Mouse (Mus musculus): ENCODE results near the gene Nt5c2. TPM values are rescaled to one million over a fixed set of nuclear protein-coding genes. Genes with fewer than 3 reads are reported as not detected.
A peak's percentile ranks its signal among the peaks of the same experiment; 100 is the strongest.

Nt5c2 gene
- polyA plus RNA-seq, 1 experiment from 2014 or later, result 69.6 TPM

- 89% methylated on average over 4 of the region's 4 CpGs for WGBS
- Histone ChIP-seq H3K27ac (no peak overlapping the region), H3K36me3 (peaks cover 73% of the 10 kb centered on the region), H3K27me3 (ENCODE audit: insufficient read depth, poor library complexity, severe bottlenecking) (no peaks in the 10 kb centered on the region), H3K9me3 (no peaks in the 10 kb centered on the region), H3K4me3 (no peak overlapping the region), H3K4me1 (replicated peaks) (no peaks in the 10 kb centered on the region)
- DNase-seq (ENCODE audit: low spot score), result no peak
Measured at GRCm38 (mm10) chr19:47034916-47035315, 20.0 kb upstream of the Nt5c2 start.

GRCm38 (mm10) chr19:47031770-47032169, 16.8 kb upstream of the Nt5c2 start:
- no peak for DNase-seq (ENCODE audit: low spot score)
- Histone ChIP-seq H3K36me3 (peaks cover 42% of the 10 kb centered on the region), H3K9me3 (no peaks in the 10 kb centered on the region), H3K4me1 (replicated peaks) (0 out of 2 replicates have a peak, but pooled peaks cover 2% of the 10 kb centered on the region), H3K27ac (no peak overlapping the region), H3K27me3 (ENCODE audit: insufficient read depth, poor library complexity, severe bottlenecking) (no peaks in the 10 kb centered on the region), H3K4me3 (no peak overlapping the region)
- 93% methylated on average over 6 of the region's 6 CpGs for WGBS

DNA sequence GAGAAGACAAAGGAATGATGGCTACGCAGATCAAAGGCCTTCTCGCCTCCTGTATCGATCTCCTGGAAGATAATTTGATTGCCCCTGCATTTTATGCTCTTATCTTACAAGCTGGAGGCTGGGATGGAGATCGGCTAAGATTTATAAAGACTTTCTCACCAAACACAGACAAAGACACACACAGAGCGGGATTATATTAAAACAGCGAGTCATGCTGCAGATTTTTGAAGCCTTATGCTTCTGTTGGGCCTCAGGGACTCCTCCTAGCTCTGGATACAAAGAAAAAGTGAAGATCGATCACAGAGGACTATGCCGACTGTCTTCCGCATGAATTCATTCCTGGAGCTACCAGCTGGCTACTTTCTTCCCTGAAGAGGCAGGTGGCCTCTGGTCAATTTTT, 14.8 kb upstream of the Nt5c2 start:
- H3K9me3 ChIP-seq, result no peaks in the 10 kb centered on the region
- H3K27me3 ChIP-seq (ENCODE audit: insufficient read depth, poor library complexity, severe bottlenecking), result no peaks in the 10 kb centered on the region
- 0 out of 2 replicates have a peak, but pooled peaks cover 2% of the 10 kb centered on the region for H3K4me1 ChIP-seq (replicated peaks)
- peak; percentile 9 for DNase-seq (ENCODE audit: low spot score)
- no peak overlapping the region for H3K4me3 ChIP-seq
- WGBS, result 66% methylated on average over 9 of the region's 9 CpGs
- H3K27ac ChIP-seq, result peak overlapping the region; percentile 81
- H3K36me3 ChIP-seq, result peaks cover 37% of the 10 kb centered on the region

DNA sequence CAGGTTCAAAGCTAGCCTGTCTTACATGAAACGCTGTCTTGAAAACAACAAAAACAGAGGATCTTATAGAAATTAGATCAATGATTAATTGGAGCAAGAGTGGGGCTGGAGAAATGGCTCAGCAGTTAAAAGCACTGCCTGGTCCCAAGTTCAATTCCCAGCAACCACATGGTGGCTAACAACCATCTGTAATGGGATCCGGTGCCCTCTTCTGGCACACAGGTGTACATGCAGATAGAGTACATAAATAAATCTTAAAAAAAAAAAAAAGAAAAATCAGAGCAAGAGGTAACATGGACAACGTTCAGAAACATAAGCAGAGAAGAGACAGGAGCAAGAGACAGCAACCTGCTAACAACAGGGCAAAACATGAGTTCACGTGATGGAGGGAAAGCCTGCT, 11.6 kb upstream of the Nt5c2 start:
- no peaks in the 10 kb centered on the region for H3K27me3 ChIP-seq (ENCODE audit: insufficient read depth, poor library complexity, severe bottlenecking)
- no peaks in the 10 kb centered on the region for H3K9me3 ChIP-seq
- 0 out of 2 replicates have a peak, but pooled peaks cover 2% of the 10 kb centered on the region for H3K4me1 ChIP-seq (replicated peaks)
- H3K36me3 ChIP-seq, result peaks cover 41% of the 10 kb centered on the region
- DNase-seq (ENCODE audit: low spot score), result no peak
- H3K4me3 ChIP-seq, result no peak overlapping the region
- WGBS, result 84% methylated on average over 4 of the region's 4 CpGs
- no peak overlapping the region for H3K27ac ChIP-seq

GRCm38 (mm10) chr19:47024954-47025353, 10.0 kb upstream of the Nt5c2 start:
- 91% methylated on average over 10 of the region's 10 CpGs for WGBS
- no peak overlapping the region for H3K27ac ChIP-seq

DNA sequence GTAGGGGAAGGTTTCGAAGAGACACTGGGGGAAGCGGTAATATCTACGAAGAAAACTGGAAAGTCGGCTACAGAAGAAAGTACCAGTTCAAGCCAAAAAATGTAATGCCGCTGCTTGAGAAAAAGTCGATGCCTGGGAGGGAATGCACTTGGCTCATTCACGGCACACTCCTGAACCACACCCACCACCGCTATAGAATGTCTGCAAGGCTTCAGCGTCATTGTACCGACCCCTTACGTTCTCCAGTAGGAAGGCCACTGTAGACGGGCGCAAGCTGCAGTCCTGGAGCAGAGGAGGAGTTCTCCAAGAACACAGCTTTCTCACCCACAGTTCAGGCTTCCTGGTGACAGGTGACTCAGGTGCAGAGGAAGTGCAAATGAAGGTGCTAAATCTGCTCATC, 8.6 kb upstream of the Nt5c2 start:
- Histone ChIP-seq H3K9me3 (no peaks in the 10 kb centered on the region), H3K27me3 (ENCODE audit: insufficient read depth, poor library complexity, severe bottlenecking) (no peaks in the 10 kb centered on the region; the same call in 1 of the 2 replicates), H3K4me3 (no peak overlapping the region), H3K36me3 (peaks cover 47% of the 10 kb centered on the region), H3K27ac (no peak overlapping the region), H3K4me1 (replicated peaks) (peaks cover 7% of the 10 kb centered on the region)
- WGBS, result 93% methylated on average over 13 of the region's 13 CpGs
- DNase-seq (ENCODE audit: low spot score), result no peak

More at GRCm38 (mm10) chr19:47024954-47025353, 10.0 kb upstream of the Nt5c2 start:
- H3K4me3 ChIP-seq, result no peak overlapping the region
- H3K9me3 ChIP-seq, result no peaks in the 10 kb centered on the region
- H3K36me3 ChIP-seq, result peaks cover 47% of the 10 kb centered on the region
- DNase-seq (ENCODE audit: low spot score), result no peak
- H3K4me1 ChIP-seq (replicated peaks), result 0 out of 2 replicates have a peak, but pooled peaks cover 2% of the 10 kb centered on the region
- no peaks in the 10 kb centered on the region for H3K27me3 ChIP-seq (ENCODE audit: insufficient read depth, poor library complexity, severe bottlenecking)

- no peak overlapping the region for H3K4me3 ChIP-seq
- 93% methylated on average over 4 of the region's 4 CpGs for WGBS
- H3K9me3 ChIP-seq, result no peaks in the 10 kb centered on the region
- peaks cover 5% of the 10 kb centered on the region for H3K27me3 ChIP-seq (ENCODE audit: insufficient read depth, poor library complexity, severe bottlenecking)
- peaks cover 12% of the 10 kb centered on the region for H3K4me1 ChIP-seq (replicated peaks)
- H3K36me3 ChIP-seq, result peaks cover 47% of the 10 kb centered on the region
- DNase-seq (ENCODE audit: low spot score), result no peak
- no peak overlapping the region for H3K27ac ChIP-seq
Measured at GRCm38 (mm10) chr19:47022709-47023108, 7.8 kb upstream of the Nt5c2 start.

DNA sequence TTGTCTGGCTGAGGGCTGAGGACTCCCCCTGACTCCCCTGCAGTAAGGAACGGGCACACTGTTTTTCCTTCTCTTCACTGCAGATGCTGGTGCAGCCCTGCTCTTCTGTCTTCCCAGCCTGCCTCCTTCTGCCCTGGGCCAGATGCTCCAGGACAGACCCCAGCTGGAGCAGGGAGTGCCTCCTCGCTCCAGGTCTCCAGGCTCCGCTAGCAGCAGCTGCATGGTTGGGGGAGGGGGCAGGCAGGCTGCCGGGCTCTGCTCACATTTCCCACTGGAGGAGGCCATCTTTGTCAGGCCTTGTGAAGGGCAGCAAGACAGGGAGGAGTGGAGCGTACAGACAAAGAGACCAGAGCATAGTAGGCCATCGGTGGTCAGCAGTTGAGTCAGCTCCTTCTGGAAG, 4.4 kb upstream of the Nt5c2 start:
- Histone ChIP-seq H3K4me3 (peak overlapping the region; percentile 62), H3K4me1 (replicated peaks) (peaks cover 36% of the 10 kb centered on the region), H3K27me3 (ENCODE audit: insufficient read depth, poor library complexity, severe bottlenecking) (peaks cover 36% of the 10 kb centered on the region), H3K27ac (peak overlapping the region; percentile 74), H3K9me3 (no peaks in the 10 kb centered on the region), H3K36me3 (peaks cover 30% of the 10 kb centered on the region)
- DNase-seq (ENCODE audit: low spot score), result peak; percentile 75
- WGBS, result 16% methylated on average over 6 of the region's 6 CpGs

DNA sequence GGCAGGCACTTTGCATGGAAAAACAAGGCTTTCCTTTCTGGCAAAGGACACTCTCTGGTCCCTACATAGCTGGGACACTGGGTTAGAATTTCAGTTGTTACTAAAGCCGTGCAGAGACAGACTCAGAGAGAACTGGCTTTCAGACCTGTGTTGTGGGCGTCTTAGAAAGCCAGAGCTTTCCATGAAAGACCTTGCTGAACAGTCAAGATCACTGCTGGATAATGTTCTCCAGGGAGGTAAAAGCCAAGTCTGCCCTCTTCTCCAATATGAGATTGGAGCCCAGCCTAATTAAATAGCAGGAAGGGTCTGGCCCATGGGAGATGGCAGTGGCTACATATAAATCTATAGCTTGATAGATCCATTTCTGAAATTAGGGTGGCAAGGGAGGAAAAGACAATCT, 3.4 kb upstream of the Nt5c2 start:
- Histone ChIP-seq H3K36me3 (peaks cover 23% of the 10 kb centered on the region), H3K4me1 (replicated peaks) (peaks cover 45% of the 10 kb centered on the region), H3K27ac (peak overlapping the region; percentile 83), H3K4me3 (peak overlapping the region; percentile 62), H3K9me3 (no peaks in the 10 kb centered on the region), H3K27me3 (ENCODE audit: insufficient read depth, poor library complexity, severe bottlenecking) (peaks cover 46% of the 10 kb centered on the region)
- WGBS, result 21% methylated on average over 2 of the region's 2 CpGs
- no peak for DNase-seq (ENCODE audit: low spot score)

- 7% methylated on average over 3 of the region's 3 CpGs for WGBS
Measured at GRCm38 (mm10) chr19:47017831-47018230, 2.9 kb upstream of the Nt5c2 start.

GRCm38 (mm10) chr19:47016487-47016886, 1.5 kb upstream of the Nt5c2 start:
- no peaks in the 10 kb centered on the region for H3K9me3 ChIP-seq
- peaks cover 6% of the 10 kb centered on the region; the same call in 1 of the 2 replicates for H3K36me3 ChIP-seq
- H3K27me3 ChIP-seq (ENCODE audit: insufficient read depth, poor library complexity, severe bottlenecking), result peaks cover 60% of the 10 kb centered on the region
- peaks cover 45% of the 10 kb centered on the region for H3K4me1 ChIP-seq (replicated peaks)
- no peak overlapping the region for H3K27ac ChIP-seq
- WGBS, result under 1% methylated on average over 15 of the region's 15 CpGs
- DNase-seq (ENCODE audit: low spot score), result peak; percentile 83
- H3K4me3 ChIP-seq, result peak overlapping the region; percentile 62

More at GRCm38 (mm10) chr19:47017831-47018230, 2.9 kb upstream of the Nt5c2 start:
- H3K9me3 ChIP-seq, result no peaks in the 10 kb centered on the region
- H3K4me3 ChIP-seq, result peak overlapping the region; percentile 62
- peaks cover 51% of the 10 kb centered on the region for H3K27me3 ChIP-seq (ENCODE audit: insufficient read depth, poor library complexity, severe bottlenecking)
- DNase-seq (ENCODE audit: low spot score), result no peak
- peaks cover 45% of the 10 kb centered on the region for H3K4me1 ChIP-seq (replicated peaks)
- peak overlapping the region; percentile 83 for H3K27ac ChIP-seq
- peaks cover 18% of the 10 kb centered on the region for H3K36me3 ChIP-seq

DNA sequence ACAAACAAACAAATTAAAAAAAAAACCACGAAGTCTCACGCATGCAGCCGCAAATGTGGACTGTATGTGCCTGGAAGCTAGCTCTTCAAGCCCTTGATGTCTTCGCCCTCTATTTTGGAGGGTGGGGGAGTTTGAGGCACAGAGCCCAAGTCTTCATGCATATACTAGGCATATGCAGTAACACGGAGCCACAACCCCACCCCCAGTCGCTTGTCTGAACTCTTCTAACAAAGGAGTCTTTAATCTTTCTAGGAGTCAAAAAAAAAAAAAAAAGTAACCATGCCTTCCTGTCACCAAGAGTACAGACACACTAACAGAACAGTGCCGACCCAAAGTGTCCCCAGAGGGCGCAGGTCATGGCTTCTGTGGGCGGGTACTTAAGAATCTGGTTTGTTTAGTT, 1.0 kb upstream of the Nt5c2 start:
- DNase-seq (ENCODE audit: low spot score), result peak; percentile 14
- Histone ChIP-seq H3K4me1 (replicated peaks) (peaks cover 45% of the 10 kb centered on the region), H3K9me3 (no peaks in the 10 kb centered on the region), H3K4me3 (peak overlapping the region; percentile 62), H3K27me3 (ENCODE audit: insufficient read depth, poor library complexity, severe bottlenecking) (peaks cover 60% of the 10 kb centered on the region), H3K36me3 (peaks cover under 1% of the 10 kb centered on the region; the same call in 1 of the 2 replicates), H3K27ac (peak overlapping the region; percentile 82; the same call in 1 of the 2 replicates)
- WGBS, result 3% methylated on average over 9 of the region's 9 CpGs

DNA sequence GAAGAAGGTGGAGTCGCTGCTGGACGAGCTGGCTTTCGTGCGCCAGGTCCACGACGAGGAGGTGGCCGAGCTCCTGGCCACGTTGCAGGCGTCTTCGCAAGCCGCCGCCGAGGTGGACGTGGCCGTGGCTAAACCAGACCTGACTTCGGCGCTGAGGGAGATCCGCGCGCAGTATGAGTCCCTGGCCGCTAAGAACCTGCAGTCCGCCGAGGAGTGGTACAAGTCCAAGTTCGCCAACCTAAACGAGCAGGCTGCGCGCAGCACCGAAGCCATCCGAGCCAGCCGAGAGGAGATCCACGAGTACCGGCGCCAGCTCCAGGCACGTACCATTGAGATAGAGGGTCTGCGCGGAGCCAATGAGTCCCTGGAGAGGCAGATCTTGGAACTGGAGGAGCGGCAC, 443 bp upstream of the Nt5c2 start:
- Histone ChIP-seq H3K9me3 (no peaks in the 10 kb centered on the region), H3K27me3 (ENCODE audit: insufficient read depth, poor library complexity, severe bottlenecking) (peaks cover 60% of the 10 kb centered on the region), H3K4me3 (peak overlapping the region; percentile 62), H3K4me1 (replicated peaks) (peaks cover 45% of the 10 kb centered on the region), H3K27ac (peak overlapping the region; percentile 82), H3K36me3 (no peaks in the 10 kb centered on the region)
- DNase-seq (ENCODE audit: low spot score), result no peak
- WGBS, result 1% methylated on average over 37 of the region's 37 CpGs

DNA sequence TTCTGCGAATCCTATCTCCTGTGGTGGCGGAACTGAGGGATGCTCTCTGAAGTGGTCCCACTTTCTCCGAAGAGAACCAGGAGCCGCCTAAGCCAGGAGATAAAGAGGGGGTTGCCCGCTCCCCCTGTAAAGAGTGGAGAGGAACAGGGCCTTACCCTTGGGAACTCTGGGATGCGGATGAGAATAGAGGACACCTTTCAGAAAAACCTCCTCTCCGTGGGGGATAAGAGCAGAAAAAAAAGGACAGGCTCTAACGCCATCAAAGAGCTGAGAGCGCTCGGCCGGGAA, 850 bp downstream of the Nt5c2 start:
- Histone ChIP-seq H3K9me3 (no peaks in the 10 kb centered on the region), H3K36me3 (no peaks in the 10 kb centered on the region), H3K4me1 (replicated peaks) (peaks cover 39% of the 10 kb centered on the region), H3K27ac (peak overlapping the region; percentile 82), H3K27me3 (ENCODE audit: insufficient read depth, poor library complexity, severe bottlenecking) (peaks cover 60% of the 10 kb centered on the region), H3K4me3 (peak overlapping the region; percentile 62)
- under 1% methylated on average over 11 of the region's 11 CpGs for WGBS
- DNase-seq (ENCODE audit: low spot score), result no peak
